15 mouse cellular contexts compared by ENCODE assay signal in the genomic region with DNA sequence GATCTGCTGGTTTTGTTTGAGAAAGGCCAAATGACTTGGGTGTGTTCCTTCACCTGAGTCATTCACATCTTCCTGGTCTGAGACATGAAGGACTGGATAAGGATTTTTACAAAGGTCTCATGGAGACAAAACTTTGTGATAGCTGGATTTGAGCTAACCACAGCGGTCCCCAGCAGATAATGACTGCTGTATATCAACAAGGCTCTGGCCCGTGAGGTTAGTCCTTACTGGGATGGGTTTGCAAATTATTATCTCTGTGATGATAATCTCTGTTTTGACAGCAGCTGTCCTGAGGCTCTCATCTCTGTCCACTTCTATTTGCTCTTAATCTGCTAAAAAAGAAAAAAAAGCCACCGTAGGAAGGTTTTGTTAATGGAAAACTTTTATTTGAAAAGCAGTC.
DNase-seq lines count a peak whose midpoint lies in the region; ATAC-seq and TF ChIP-seq lines count a peak whose summit lies in the region.
"Had no signal": no experiment of that assay in that cellular context is flagged by ENCODE, and none has a peak within 500 bp of the region (broad histone marks: within the 10 kb centered on the region; RNA-seq: fewer than 3 reads in every experiment).

No protein-coding gene starts in this region.

- peak overlapping the region; percentile 48 to 62; a peak in 3 of 4 replicates for H3K27ac ChIP-seq in heart, embryonic 14.5 days (replicated peaks in 1 of 2; ENCODE audit: control insufficient read depth in 1 of 2, insufficient read depth in 1 of 2, low read depth in 2 of 2, low read length in 2 of 2)
- H3K27ac ChIP-seq in lung, embryonic 16.5 days (ENCODE audit: low read length), result no peak overlapping the region
- H3K27ac ChIP-seq in liver, postnatal 0 days (ENCODE audit: low read depth), result 0 out of 2 replicates have a peak overlapping the region, but pooled peaks have one; percentile 25
- H3K27ac ChIP-seq in limb, embryonic 10.5 days, result no peak overlapping the region
- H3K27ac ChIP-seq: forebrain, embryonic 13.5 days; liver, embryonic 13.5 days; midbrain, embryonic 12.5 days had no signal

- H3K4me3 ChIP-seq in heart, embryonic 14.5 days (ENCODE audit: control insufficient read depth in 1 of 2, insufficient read depth in 1 of 2, low read depth in 1 of 2, low read length in 2 of 2), result no peak overlapping the region
- no peak overlapping the region for H3K4me3 ChIP-seq in lung, embryonic 16.5 days (ENCODE audit: low read length)
- no peak overlapping the region for H3K4me3 ChIP-seq in lung, adult 2 months (replicated peaks; ENCODE audit: extremely low read depth, low read depth, low read length)
- H3K4me3 ChIP-seq in liver, postnatal 0 days (ENCODE audit: low read depth, low read length), result no peak overlapping the region
- H3K4me3 ChIP-seq in limb, embryonic 10.5 days, result no peak overlapping the region
- H3K4me3 ChIP-seq: forebrain, embryonic 13.5 days; liver, embryonic 13.5 days; midbrain, embryonic 12.5 days had no signal

- H3K4me1 ChIP-seq in heart, embryonic 14.5 days (ENCODE audit: control insufficient read depth in 2 of 2, insufficient read depth in 2 of 2, low read length in 2 of 2), result peaks cover 21 to 26% of the 10 kb centered on the region in 2 experiments
- H3K4me1 ChIP-seq in lung, embryonic 16.5 days (replicated peaks; ENCODE audit: control insufficient read depth, insufficient read depth, low read length), result peaks cover 18% of the 10 kb centered on the region
- H3K4me1 ChIP-seq in lung, adult 2 months (ENCODE audit: control insufficient read depth, insufficient read depth, low read length), result peaks cover 20% of the 10 kb centered on the region; the same call in 1 of the 2 replicates
- peaks cover 21% of the 10 kb centered on the region for H3K4me1 ChIP-seq in liver, postnatal 0 days (ENCODE audit: insufficient read depth)
- peaks cover 8% of the 10 kb centered on the region for H3K4me1 ChIP-seq in limb, embryonic 10.5 days

- TF ChIP-seq EP300 in liver, postnatal 0 days (IDR thresholded peaks at IDR 0.05; ENCODE audit: low read depth), result no peak

- no peak overlapping the region for H3K9ac ChIP-seq in heart, embryonic 14.5 days (ENCODE audit: low read length)
- H3K9ac ChIP-seq in lung, embryonic 16.5 days (ENCODE audit: low read length), result no peak overlapping the region
- H3K9ac ChIP-seq in liver, postnatal 0 days (replicated peaks), result no peak overlapping the region; the same call in 1 of the 2 replicates
- H3K9ac ChIP-seq: forebrain, embryonic 13.5 days; liver, embryonic 13.5 days; midbrain, embryonic 12.5 days had no signal

- H3K36me3 ChIP-seq in heart, embryonic 14.5 days (ENCODE audit: control insufficient read depth, insufficient read depth, low read length), result no peaks in the 10 kb centered on the region
- no peaks in the 10 kb centered on the region for H3K36me3 ChIP-seq in lung, embryonic 16.5 days (ENCODE audit: control insufficient read depth, insufficient read depth, low read length)
- no peaks in the 10 kb centered on the region for H3K36me3 ChIP-seq in liver, postnatal 0 days (replicated peaks; ENCODE audit: insufficient read depth, low read length)
- H3K36me3 ChIP-seq in limb, embryonic 10.5 days, result no peaks in the 10 kb centered on the region
- H3K36me3 ChIP-seq: liver, embryonic 13.5 days; midbrain, embryonic 12.5 days had no signal

- H3K27me3 ChIP-seq in heart, embryonic 14.5 days (ENCODE audit: control insufficient read depth, insufficient read depth, low read length), result no peaks in the 10 kb centered on the region
- no peaks in the 10 kb centered on the region for H3K27me3 ChIP-seq in lung, embryonic 16.5 days (ENCODE audit: control insufficient read depth, insufficient read depth, low read depth, low read length)
- H3K27me3 ChIP-seq in liver, postnatal 0 days (ENCODE audit: insufficient read depth, low read length), result no peaks in the 10 kb centered on the region
- no peaks in the 10 kb centered on the region for H3K27me3 ChIP-seq in limb, embryonic 10.5 days (ENCODE audit: low read depth, poor library complexity, severe bottlenecking)
- H3K27me3 ChIP-seq: forebrain, embryonic 13.5 days; liver, embryonic 13.5 days; midbrain, embryonic 12.5 days had no signal

- no peaks in the 10 kb centered on the region for H3K9me3 ChIP-seq in heart, embryonic 14.5 days (ENCODE audit: control insufficient read depth, low read length)
- H3K9me3 ChIP-seq in lung, embryonic 16.5 days (ENCODE audit: control insufficient read depth, low read length), result no peaks in the 10 kb centered on the region
- no peaks in the 10 kb centered on the region for H3K9me3 ChIP-seq in liver, postnatal 0 days (ENCODE audit: low read length)
- H3K9me3 ChIP-seq in limb, embryonic 10.5 days (replicated peaks), result no peaks in the 10 kb centered on the region
- H3K9me3 ChIP-seq: forebrain, embryonic 13.5 days; liver, embryonic 13.5 days; midbrain, embryonic 12.5 days had no signal

- TF ChIP-seq POLR2A in lung, adult 2 months (IDR thresholded peaks at IDR 0.05; ENCODE audit: borderline replicate concordance, extremely low read depth, low read depth, low read length), result no peak

- H3K4me2 ChIP-seq in heart, embryonic 14.5 days (ENCODE audit: low read length), result no peak overlapping the region
- peak overlapping the region; percentile 31; the same call in 1 of the 2 replicates for H3K4me2 ChIP-seq in lung, embryonic 16.5 days (ENCODE audit: low read depth, low read length)
- peak overlapping the region; percentile 44 for H3K4me2 ChIP-seq in liver, postnatal 0 days (ENCODE audit: low read depth, low read length)
- H3K4me2 ChIP-seq: forebrain, embryonic 13.5 days; liver, embryonic 13.5 days; midbrain, embryonic 12.5 days had no signal

- 29% methylated on average over 3 of the region's 3 CpGs for WGBS in heart, embryonic 14.5 days
- 21% methylated on average over 3 of the region's 3 CpGs for whole genome bisulfite sequencing in lung, embryonic 16.5 days
- WGBS in lung, adult 2 months, result 36% methylated on average over 3 of the region's 3 CpGs
- WGBS in liver, postnatal 0 days (ENCODE audit: insufficient replicate concordance), result 37% methylated on average over 3 of the region's 3 CpGs
- WGBS in limb, embryonic 10.5 days, result 42% methylated on average over 3 of the region's 3 CpGs

- no peak for TF ChIP-seq CTCF in lung, adult 2 months (IDR thresholded peaks at IDR 0.05; ENCODE audit: insufficient read depth, low read length)
- TF ChIP-seq CTCF in liver, postnatal 0 days (IDR thresholded peaks at IDR 0.05; ENCODE audit: low read depth), result no peak

- DNase-seq in heart, adult 9 months (ENCODE audit: low spot score in 2 of 2), result no peak
- no peak for DNase-seq in lung, adult 2 months
- DNase-seq in liver, postnatal 0 days, result no peak
- DNase-seq in adrenal gland, adult 2 months, result no peak
- DNase-seq in limb, embryonic 10.5 days (ENCODE audit: low spot score), result no peak
- DNase-seq: cerebellum, postnatal 10 days; embryo, embryonic 11 days; gastrocnemius, postnatal 36 days; liver, embryonic 13.5 days; lung, postnatal 36 days; right cerebral cortex, postnatal 4 days had no signal

- ATAC-seq in heart, embryonic 14.5 days (ENCODE audit: insufficient number of reproducible peaks, insufficient read depth, low FRiP score, low read depth), result no peak
- no peak for ATAC-seq in lung, embryonic 16.5 days (ENCODE audit: low read depth)
- ATAC-seq in liver, postnatal 0 days, result no peak
- ATAC-seq: forebrain, embryonic 13.5 days had no signal

Comparison
In these comparisons a context has a peak if more than half of its experiments do, and no peak if none do; other contexts are left out.
1. H3K27ac ChIP-seq: peak in heart, embryonic 14.5 days (2 of 2) and liver, postnatal 0 days (single experiment); none in lung, embryonic 16.5 days (single experiment) and limb, embryonic 10.5 days (single experiment).